Mouse (Mus musculus) liver, embryonic 15.5 days (tissue): ENCODE data around the gene Retreg1. TPM values are rescaled to one million over a fixed set of nuclear protein-coding genes. Genes with fewer than 3 reads are reported as not detected.

Source experiments
- ATAC-seq: fragments of 200-750 bp; cut with Nextera tagmentation; 2 replicates; pipeline ENCODE4 v1.8.0; 2017; ENCODE audit warnings: moderate number of reproducible peaks, mild to moderate bottlenecking, moderate library complexity; ENCODE audit not compliant: insufficient read depth
- H3K27ac ChIP-seq: fragments of 300-500 bp; sonication (generic); replicated peaks from 2 replicates; pipeline ENCODE4 v1.5.1; 2015; ENCODE audit warnings: mild to moderate bottlenecking, inconsistent platforms
- H3K27me3 ChIP-seq: fragments of 300-500 bp; sonication (generic); 2 replicates; pipeline ENCODE4 v1.6.1; 2015; ENCODE audit warnings: mild to moderate bottlenecking, inconsistent platforms
- H3K36me3 ChIP-seq: fragments of 300-500 bp; sonication (generic); replicated peaks from 2 replicates; pipeline ENCODE4 v1.6.1; 2015; ENCODE audit warnings: moderate library complexity, mild to moderate bottlenecking, inconsistent platforms
- H3K4me1 ChIP-seq: fragments of 300-500 bp; sonication (generic); replicated peaks from 2 replicates; pipeline ENCODE4 v1.6.1; 2015; ENCODE audit warnings: inconsistent platforms
- H3K4me2 ChIP-seq: fragments of 300-500 bp; sonication (generic); 2 replicates; pipeline ENCODE4 v1.6.1; 2015; ENCODE audit warnings: moderate library complexity, mild to moderate bottlenecking, inconsistent platforms
- H3K4me3 ChIP-seq: fragments of 300-500 bp; sonication (generic); replicated peaks from 2 replicates; pipeline ENCODE4 v1.5.1; 2015; ENCODE audit warnings: mild to moderate bottlenecking, inconsistent platforms
- H3K9ac ChIP-seq: fragments of 300-500 bp; sonication (generic); 2 replicates; pipeline ENCODE4 v1.6.1; 2015; ENCODE audit warnings: moderate library complexity, mild to moderate bottlenecking, inconsistent platforms
- H3K9me3 ChIP-seq: fragments of 300-500 bp; sonication (generic); replicated peaks from 2 replicates; pipeline ENCODE4 v1.6.1; 2016; ENCODE audit warnings: inconsistent platforms
- WGBS: fragments of 180-500 bp; shearing (Covaris S2); methylation state at CpG from one replicate; pipeline ENCODE4 v1.1.7; 2015; ENCODE audit warnings: mixed read lengths; ENCODE audit not compliant: insufficient replicate concordance; 5-methylcytosine and 5-hydroxymethylcytosine counted together
- polyA plus RNA-seq: library from polyadenylated mRNA; unstranded; fragments of >200 nt; fragmentation: Nextera tagmentation; extraction: Ambion mirVana; gene quantifications from 2 replicates; pipeline ENCODE4 v1.2.1, GENCODE M21; 2015

Retreg1 gene
- polyA plus RNA-seq, 1 experiment from 2014 or later = 4.7 TPM

GRCm38 (mm10) chr15:25947383-25947782 lies 104.4 kb downstream of the Retreg1 start:
- Histone ChIP-seq H3K27ac (no peak overlapping the region), H3K9me3 (no peaks in the 10 kb centered on the region), H3K4me2 (no peak overlapping the region), H3K27me3 (no peaks in the 10 kb centered on the region), H3K4me1 (no peaks in the 10 kb centered on the region), H3K4me3 (no peak overlapping the region), H3K9ac (no peak overlapping the region), H3K36me3 (no peaks in the 10 kb centered on the region)
- no peak for ATAC-seq
- WGBS = 60% methylated on average over 8 of the region's 8 CpGs

GRCm38 (mm10) chr15:25948257-25949223 lies 105.6 kb downstream of the Retreg1 start:
- ATAC-seq = no peak
- Histone ChIP-seq H3K9ac (no peak overlapping the region), H3K4me1 (no peaks in the 10 kb centered on the region), H3K27ac (no peak overlapping the region), H3K4me2 (no peak overlapping the region), H3K36me3 (no peaks in the 10 kb centered on the region), H3K9me3 (no peaks in the 10 kb centered on the region), H3K4me3 (no peak overlapping the region), H3K27me3 (no peaks in the 10 kb centered on the region)
- WGBS = 73% methylated on average over 26 of the region's 26 CpGs

GRCm38 (mm10) chr15:25949696-25950095 lies 106.7 kb downstream of the Retreg1 start:
- ATAC-seq = no peak
- WGBS = 69% methylated on average over 9 of the region's 9 CpGs
- H3K9ac ChIP-seq = no peak overlapping the region
- H3K9me3 ChIP-seq = no peaks in the 10 kb centered on the region
- H3K4me3 ChIP-seq = no peak overlapping the region
- no peaks in the 10 kb centered on the region for H3K27me3 ChIP-seq
- H3K27ac ChIP-seq = no peak overlapping the region
- no peaks in the 10 kb centered on the region for H3K4me1 ChIP-seq
- H3K36me3 ChIP-seq = no peaks in the 10 kb centered on the region
- H3K4me2 ChIP-seq = no peak overlapping the region

GRCm38 (mm10) chr15:25950584-25950983 lies 107.6 kb downstream of the Retreg1 start:
- no peaks in the 10 kb centered on the region for H3K36me3 ChIP-seq
- H3K4me1 ChIP-seq = no peaks in the 10 kb centered on the region
- H3K4me2 ChIP-seq = no peak overlapping the region
- no peak overlapping the region for H3K4me3 ChIP-seq
- no peak for ATAC-seq
- WGBS = 62% methylated on average over 5 of the region's 5 CpGs
- H3K9me3 ChIP-seq = no peaks in the 10 kb centered on the region
- H3K9ac ChIP-seq = no peak overlapping the region
- H3K27ac ChIP-seq = no peak overlapping the region
- no peaks in the 10 kb centered on the region for H3K27me3 ChIP-seq

GRCm38 (mm10) chr15:25951037-25951436 lies 108.1 kb downstream of the Retreg1 start:
- H3K9me3 ChIP-seq = no peaks in the 10 kb centered on the region
- no peaks in the 10 kb centered on the region for H3K36me3 ChIP-seq
- ATAC-seq = no peak
- WGBS = 34% methylated on average over 4 of the region's 4 CpGs
- no peak overlapping the region for H3K4me3 ChIP-seq
- no peak overlapping the region for H3K4me2 ChIP-seq
- no peak overlapping the region for H3K9ac ChIP-seq
- no peaks in the 10 kb centered on the region for H3K27me3 ChIP-seq
- no peak overlapping the region for H3K27ac ChIP-seq
- H3K4me1 ChIP-seq = no peaks in the 10 kb centered on the region

DNA sequence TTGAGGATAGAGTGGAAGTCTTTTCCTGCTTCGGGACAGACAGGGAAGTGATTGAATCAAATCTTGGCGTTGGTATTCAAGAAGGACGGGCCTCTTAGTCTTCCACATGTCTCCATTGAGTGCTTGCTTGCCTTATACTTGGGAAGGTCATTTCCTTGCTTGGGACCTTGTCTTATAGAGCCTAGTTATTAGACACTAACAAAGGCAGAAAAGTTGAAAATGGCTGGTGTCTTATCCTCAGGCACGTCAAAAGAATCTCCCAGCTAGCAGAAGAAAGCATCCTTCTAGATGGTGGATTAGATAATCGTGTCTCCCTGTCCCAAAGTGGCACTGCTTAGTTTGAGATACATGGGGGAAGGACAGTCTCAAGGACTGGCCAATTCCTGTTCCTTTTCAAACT lies 113.0 kb downstream of the Retreg1 start:
- H3K4me2 ChIP-seq = no peak overlapping the region
- no peak overlapping the region for H3K4me3 ChIP-seq
- WGBS = 63% methylated on average over 5 of the region's 5 CpGs
- H3K36me3 ChIP-seq = no peaks in the 10 kb centered on the region
- ATAC-seq = no peak
- no peaks in the 10 kb centered on the region for H3K4me1 ChIP-seq
- H3K9me3 ChIP-seq = no peaks in the 10 kb centered on the region
- no peak overlapping the region for H3K9ac ChIP-seq
- H3K27ac ChIP-seq = no peak overlapping the region
- H3K27me3 ChIP-seq = no peaks in the 10 kb centered on the region

GRCm38 (mm10) chr15:25956422-25957117 lies 113.6 kb downstream of the Retreg1 start:
- no peak overlapping the region for H3K9ac ChIP-seq
- H3K4me1 ChIP-seq = no peaks in the 10 kb centered on the region
- H3K27me3 ChIP-seq = no peaks in the 10 kb centered on the region
- ATAC-seq = no peak
- no peaks in the 10 kb centered on the region for H3K9me3 ChIP-seq
- 64% methylated on average over 11 of the region's 11 CpGs for WGBS
- no peaks in the 10 kb centered on the region for H3K36me3 ChIP-seq
- H3K4me2 ChIP-seq = no peak overlapping the region
- H3K4me3 ChIP-seq = no peak overlapping the region
- no peak overlapping the region for H3K27ac ChIP-seq

DNA sequence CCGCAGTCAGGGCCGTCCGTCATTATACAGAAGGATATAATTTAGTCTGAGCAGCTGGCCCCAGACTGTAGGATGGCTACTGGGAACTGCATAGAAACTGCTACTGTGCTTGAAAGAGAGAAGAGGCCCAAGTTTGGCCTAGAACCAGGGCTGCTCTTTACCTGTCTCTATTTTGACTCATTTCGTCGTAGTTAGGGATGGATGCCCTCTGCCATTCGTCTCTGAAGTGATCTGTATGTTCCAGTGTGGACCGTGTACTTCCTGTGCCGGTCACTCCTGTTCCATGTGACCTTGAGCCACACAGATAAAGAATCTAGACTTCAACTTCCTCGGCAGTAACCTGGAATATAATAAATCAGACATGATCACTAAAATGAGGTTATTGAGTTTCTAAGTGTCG lies 114.7 kb downstream of the Retreg1 start:
- no peaks in the 10 kb centered on the region for H3K27me3 ChIP-seq
- H3K4me3 ChIP-seq = no peak overlapping the region
- ATAC-seq = no peak
- no peak overlapping the region for H3K9ac ChIP-seq
- H3K36me3 ChIP-seq = no peaks in the 10 kb centered on the region
- no peaks in the 10 kb centered on the region for H3K4me1 ChIP-seq
- no peak overlapping the region for H3K4me2 ChIP-seq
- H3K9me3 ChIP-seq = no peaks in the 10 kb centered on the region
- WGBS = 64% methylated on average over 10 of the region's 10 CpGs
- no peak overlapping the region for H3K27ac ChIP-seq

DNA sequence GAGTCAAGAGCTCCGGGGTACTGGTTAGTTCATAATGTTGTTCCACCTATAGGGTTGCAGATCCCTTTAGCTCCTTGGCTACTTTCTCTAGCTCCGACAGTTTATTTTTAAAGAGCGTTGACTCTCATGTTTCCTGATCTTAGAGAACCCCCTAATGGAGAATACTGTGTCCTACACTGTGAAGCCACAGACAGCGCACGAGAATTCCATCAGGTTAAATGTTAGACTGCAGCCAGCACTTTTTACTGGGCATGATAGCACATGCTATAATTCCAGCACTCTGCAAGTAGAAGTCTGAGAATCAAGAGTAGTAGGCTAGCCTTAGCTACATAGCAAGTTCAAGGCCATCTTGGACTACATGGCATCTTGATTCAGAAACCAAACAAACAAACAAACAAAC lies 116.4 kb downstream of the Retreg1 start:
- Histone ChIP-seq H3K4me3 (no peak overlapping the region), H3K9ac (no peak overlapping the region), H3K9me3 (no peaks in the 10 kb centered on the region), H3K27me3 (no peaks in the 10 kb centered on the region), H3K4me2 (no peak overlapping the region), H3K36me3 (no peaks in the 10 kb centered on the region), H3K27ac (no peak overlapping the region), H3K4me1 (no peaks in the 10 kb centered on the region)
- ATAC-seq = no peak
- 40% methylated on average over 5 of the region's 5 CpGs for WGBS

DNA sequence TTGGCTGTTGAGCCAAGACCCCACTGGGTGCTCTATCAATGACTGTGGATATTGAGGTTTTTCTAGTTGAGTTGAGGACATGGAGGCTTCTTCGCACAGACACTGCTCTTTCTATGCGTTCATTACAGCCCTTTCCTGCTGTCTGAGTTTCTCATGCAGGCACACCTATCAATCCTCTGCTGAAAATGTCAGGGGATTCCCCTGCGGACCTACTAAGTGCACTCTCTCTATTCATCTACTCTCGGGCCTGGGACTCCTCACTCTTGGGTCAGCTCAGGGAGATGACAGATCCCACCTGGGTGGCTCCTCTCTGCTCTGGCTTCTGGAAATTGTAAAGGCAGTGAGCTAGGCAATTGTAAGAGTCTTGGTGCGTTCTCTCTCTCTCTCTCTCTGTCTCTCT lies 117.3 kb downstream of the Retreg1 start:
- Histone ChIP-seq H3K27ac (no peak overlapping the region), H3K36me3 (no peaks in the 10 kb centered on the region), H3K9me3 (no peaks in the 10 kb centered on the region), H3K4me2 (no peak overlapping the region), H3K27me3 (no peaks in the 10 kb centered on the region), H3K4me1 (no peaks in the 10 kb centered on the region), H3K9ac (no peak overlapping the region), H3K4me3 (no peak overlapping the region)
- ATAC-seq = no peak
- WGBS = 59% methylated on average over 5 of the region's 5 CpGs

DNA sequence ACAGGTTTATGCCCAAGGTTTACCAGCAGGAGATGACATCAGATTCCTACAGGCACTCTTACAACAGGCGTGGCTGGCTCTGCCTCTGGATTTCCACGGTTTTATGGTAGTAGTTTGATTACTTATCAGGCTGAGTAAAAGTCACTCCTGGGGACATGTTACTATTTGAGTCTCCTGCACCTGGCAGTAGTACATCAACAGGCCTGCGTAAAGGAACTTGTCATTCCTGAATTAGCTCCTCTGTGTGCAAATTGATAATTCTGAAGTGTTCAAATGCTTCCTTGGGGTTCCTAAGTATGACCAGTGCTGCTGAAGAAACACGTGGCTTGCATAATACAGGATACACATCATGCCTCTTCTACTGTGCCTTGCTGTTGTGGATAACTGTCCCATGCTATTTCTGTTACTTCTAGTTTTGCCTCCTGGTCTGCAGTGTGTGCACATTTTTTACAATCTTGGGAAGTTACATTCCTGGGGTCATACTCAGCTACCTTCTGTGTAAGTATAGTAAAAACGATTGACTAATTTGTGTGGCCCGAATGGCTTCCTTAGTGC lies 123.3 kb downstream of the Retreg1 start:
- Histone ChIP-seq H3K9me3 (no peaks in the 10 kb centered on the region), H3K27me3 (no peaks in the 10 kb centered on the region), H3K4me1 (no peaks in the 10 kb centered on the region), H3K4me3 (no peak overlapping the region), H3K9ac (no peak overlapping the region), H3K27ac (no peak overlapping the region), H3K4me2 (no peak overlapping the region), H3K36me3 (no peaks in the 10 kb centered on the region)
- 35% methylated on average over 6 of the region's 6 CpGs for whole genome bisulfite sequencing
- ATAC-seq = no peak
